Mouse (Mus musculus): ENCODE results near the gene Timm22.

Gene Timm22

DNA sequence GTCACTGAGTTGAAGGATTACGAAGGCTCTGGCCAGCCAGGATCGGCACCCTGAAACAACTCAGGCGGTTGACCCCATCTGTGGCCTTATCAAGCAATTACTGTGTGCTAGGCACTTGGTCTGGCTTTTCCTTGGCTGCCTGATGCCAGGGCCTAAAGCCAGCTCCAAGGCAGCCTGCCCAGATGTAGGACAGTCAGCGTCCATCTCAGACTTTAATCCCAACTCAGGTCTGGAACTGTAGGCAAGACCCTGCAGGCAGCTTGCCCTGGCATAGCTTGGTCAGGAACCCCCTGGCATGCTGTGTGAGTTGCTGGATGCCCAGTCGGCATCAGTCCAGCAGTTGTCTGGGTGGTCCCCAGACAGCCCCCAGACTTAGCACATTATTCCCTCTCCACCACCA lies 29.3 kb downstream of the Timm22 start:
- no peak for DNase-seq (ENCODE audit: low spot score)

DNA sequence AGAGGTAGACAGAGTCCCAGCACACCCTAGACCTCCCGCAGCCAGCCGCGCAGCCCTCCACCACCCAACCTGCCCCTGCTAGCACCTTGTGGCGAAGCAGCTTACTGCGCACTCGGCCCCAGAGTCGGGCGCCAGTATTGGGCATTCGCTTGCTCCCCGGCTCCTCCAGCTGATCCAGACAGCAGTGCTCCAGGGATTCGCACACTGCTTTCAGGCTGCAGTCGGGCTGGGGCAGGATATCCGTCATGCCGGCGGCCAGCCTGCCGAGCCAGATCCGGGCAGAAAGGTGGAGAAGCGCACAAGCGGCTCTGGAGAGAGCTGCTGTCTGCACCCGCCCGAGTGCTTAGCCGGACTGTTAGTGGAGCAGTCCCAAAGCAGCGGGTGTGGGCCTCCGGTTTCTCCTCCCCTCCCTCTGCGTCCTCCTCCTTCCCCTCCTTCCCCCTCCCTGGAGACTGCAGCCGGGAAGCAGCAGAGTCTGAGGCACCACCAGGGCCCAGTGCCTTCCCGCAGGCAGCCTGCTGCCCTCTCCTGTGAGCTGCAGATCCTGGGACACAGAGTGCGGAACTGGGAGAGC lies 30.2 kb downstream of the Timm22 start:
- no peak for DNase-seq (ENCODE audit: low spot score)

DNA sequence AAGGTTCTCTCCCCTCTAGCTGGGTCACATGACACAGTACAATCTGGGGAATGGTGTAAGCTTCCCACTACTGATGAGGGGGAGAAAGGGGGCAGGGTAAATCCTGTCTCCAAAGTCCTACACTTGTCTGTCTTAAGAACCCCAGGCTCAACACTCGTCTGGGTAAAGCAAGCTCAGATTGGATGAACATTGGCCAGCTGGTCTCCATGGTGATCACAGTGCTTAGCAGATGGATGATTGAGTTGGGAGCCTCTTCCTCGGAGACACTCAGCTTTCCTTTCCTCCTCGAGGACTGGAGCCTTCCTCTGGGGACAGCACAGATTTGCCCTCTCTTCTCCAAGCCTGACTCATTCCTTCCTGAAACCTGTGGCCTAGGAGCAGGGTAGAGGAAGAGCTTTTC lies 32.9 kb downstream of the Timm22 start:
- DNase-seq (ENCODE audit: low spot score) = no peak

DNA sequence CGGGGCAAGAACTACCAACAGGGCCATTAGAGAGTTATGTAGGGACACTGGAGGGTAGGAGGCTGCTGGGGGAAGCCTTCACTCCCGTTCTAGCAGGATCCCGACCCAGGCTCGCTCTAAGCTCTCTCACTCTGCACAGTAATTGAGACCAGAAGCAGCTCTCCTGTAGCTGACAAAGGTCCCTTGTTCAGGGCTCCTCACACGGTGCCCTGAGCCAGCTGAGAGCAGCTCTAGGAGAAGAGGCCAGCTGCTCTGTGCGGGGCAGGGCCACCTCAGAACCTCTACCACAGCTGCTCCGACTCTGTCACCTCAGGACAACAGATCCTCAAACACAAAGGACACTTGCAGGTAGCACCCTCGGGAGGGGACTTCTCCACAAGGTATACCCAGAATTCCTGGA lies 38.7 kb downstream of the Timm22 start:
- no peak for DNase-seq (ENCODE audit: low spot score)

DNA sequence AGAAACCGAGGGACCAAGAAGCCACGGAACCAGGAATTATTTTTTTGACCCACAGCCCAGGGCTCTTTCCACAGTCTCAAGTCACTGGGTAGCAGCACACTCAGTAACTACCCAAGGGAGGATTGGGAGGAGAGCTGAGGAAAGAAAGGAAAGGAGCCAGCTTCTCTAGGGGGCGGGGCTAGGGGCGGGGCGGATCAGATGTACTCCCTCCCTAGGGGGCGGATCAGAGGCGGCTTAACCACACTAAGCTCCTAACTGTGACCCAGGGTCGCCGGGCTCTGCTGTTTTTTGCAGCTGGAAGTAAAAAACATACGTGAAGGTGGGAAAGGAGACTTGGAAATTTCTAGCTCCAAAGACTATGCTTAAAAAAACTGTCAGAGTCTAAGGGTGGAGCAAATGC lies 39.5 kb downstream of the Timm22 start:
- DNase-seq (ENCODE audit: low spot score) = no peak

DNA sequence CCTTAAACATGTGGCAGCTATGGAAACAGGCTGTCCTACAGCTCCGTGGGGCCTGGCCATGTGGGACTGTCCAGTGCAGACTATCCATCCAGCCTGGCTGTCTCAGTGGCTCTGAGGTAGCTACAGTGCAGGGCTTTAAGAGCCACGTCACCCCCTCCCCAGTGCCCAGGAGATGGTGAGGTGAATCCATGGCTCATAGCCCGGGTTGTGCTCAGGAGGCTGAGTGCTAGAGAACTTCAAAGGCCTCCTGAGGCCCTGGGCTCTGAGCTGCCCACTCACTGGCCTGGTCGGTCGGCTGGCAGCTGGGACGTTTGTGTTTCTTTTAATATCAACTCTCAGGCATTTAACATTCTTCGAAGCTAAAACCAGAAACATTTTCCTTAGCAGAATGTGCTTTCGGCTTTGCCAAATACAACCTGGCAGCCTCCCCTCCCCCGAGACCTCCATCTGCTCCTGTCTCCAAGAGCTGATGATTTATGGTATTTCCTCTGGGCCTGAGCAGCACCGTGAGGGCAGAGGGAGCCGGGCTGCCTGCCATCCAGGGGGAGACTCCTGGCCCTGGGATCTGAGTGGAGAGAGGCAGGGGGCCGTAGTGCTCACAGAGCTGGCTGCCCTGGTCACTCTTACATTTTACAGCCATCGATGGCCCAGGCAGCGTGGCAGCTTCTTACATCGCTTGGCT lies 42.9 kb downstream of the Timm22 start:
- DNase-seq (ENCODE audit: low spot score) = no peak

DNA sequence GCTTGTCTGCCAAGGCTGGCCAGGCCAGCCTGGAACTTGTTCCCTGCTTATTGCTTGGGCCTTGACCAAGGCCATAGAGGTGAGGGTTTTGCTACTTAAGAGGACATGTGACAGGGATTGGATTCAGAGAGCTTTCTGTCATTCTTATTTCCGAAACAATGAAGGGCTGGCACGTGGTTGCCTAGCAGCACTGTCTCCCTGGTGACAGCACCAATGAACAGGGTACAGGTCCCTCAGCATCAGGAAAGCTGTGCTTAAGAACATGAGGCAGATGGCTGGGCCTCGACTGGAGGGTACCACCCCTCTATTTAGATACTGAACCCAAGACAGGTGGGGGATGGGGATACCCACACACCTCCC lies 43.4 kb downstream of the Timm22 start:
- no peak for DNase-seq (ENCODE audit: low spot score)

DNA sequence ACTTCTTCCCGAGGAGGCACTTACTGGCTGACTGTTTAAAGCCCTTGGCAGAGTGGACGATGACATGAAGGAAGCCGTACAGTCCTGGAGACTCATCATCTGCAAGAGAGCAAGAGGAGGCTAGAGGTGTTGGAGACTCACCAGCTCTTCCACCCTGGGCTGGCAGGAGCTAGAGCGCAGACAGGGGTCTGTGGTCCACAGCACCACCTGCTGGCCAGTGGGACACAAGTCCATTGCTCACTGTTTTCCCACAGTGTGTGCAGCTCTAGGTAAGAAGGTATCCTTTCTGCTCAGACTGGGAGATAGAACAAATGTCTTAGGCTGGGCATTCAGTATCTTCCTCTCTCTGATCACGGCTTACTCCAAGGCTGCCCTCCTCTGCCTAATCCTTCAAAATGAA lies 47.7 kb downstream of the Timm22 start:
- DNase-seq (ENCODE audit: low spot score) = peak; percentile 30

DNA sequence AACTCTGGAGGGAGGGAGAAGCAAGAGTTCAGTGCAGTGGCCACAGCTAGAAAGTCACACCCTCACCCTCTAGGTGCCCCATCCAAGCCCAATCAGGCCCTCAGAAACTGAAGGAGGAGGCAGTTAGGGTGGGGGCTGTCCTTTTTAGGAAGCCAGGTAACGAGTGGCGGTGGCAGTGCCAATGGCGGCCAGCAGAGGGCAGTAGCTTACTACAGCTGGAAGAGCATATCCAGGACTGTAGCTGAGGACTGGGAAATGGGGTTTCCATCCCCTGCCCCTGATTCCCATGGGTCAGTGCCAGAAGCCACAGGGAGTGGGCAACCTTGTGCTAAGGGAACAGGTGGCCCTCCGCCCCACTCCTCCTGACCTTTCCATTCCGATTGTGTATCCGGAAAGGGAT lies 49.5 kb downstream of the Timm22 start:
- peak; percentile 76 for DNase-seq (ENCODE audit: low spot score)

DNA sequence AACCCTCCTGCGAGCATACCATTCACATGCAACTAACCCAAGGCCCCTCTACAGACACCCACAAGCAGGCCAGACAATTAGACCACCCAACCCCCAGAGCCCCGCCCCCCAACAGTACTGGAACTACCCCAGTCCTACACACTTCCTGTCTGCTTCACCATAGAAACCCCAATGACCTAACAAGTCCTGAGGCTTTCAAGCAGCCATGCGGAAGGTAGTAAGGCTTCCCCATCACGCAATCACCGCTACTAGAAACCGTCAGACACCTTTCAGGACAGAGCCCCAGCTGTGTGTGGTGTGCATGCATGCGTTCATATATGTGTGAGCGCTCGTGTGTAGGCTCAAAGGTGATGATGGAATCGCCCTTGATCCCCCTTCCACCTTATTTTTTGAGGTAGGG lies 50.1 kb downstream of the Timm22 start:
- no peak for DNase-seq (ENCODE audit: low spot score)

DNA sequence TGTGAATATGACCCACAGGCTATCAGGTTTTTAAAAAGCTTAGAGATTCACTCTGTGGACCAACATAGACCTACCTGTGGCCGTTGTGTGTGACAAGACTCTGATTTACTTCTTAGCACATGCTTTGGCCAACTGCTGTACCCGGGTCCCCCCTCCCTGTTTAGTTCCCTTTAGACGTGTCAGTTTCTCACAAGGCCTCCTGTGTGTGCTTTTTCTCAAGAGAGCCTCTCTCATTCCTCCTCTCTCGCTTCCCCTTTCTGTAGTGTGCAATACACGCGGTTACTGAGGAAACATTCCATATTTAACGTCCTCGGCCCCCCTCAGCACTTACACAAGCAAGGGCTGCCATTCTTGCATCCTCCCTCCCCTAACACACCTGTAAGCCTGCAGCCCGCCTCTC lies 52.0 kb downstream of the Timm22 start:
- DNase-seq (ENCODE audit: low spot score) = no peak

DNA sequence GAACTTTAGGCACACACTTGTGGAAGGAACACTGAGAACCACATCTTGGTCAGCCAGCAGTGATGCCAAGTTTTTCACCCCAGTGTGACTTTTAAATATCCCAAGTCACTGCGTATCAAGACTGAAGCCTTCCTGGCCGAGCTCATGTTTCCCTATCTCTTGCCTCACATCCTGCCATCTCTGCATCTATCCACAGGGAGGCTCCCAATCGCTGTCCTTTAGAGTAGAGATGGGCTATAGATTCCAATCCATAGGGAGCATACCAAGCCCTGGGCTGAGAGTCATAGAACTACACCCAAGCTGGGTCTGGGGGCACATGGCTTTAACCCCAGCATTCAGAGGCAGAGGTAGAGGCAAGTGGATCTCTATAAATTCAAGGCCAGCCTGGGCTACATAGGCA lies 52.7 kb downstream of the Timm22 start:
- no peak for DNase-seq (ENCODE audit: low spot score)

DNA sequence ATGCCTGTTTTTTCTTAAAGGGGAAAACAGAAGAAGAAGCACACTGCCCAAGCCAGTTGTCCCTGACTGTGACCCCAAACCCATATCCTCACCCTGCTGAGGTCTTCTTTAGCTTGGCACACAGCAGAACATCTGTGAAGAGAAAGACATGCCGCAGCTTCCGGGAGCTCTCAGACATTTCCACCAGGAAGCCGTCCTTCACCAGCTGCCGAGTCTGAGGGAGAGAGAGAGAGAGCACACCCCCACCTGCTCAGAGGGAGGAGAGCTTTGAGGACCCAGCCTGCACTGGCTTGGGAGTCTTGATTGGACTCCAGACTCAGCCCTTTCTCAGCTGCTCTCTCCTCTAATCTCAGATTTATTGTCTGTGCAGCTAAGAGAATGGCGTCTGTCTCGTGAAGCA lies 54.4 kb downstream of the Timm22 start:
- no peak for DNase-seq (ENCODE audit: low spot score)

DNA sequence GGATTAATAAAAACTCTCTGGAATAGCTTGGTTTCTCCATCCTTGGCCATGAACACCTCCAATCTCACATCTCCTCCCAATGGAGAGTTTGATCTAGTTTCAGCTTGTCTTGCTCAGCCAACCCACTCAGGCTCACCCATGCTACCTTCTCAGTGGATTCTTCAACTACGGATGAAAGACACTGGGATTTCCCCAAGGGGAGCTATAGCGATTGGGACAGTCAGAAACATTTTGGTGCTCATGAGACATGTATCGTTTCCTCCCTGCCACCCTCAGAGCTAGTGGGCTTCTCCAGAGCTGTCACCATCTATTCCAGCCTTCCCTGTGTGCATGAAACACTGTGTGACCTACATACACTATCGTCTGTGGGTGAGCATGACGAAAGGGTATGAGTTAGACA lies 54.9 kb downstream of the Timm22 start:
- no peak for DNase-seq (ENCODE audit: low spot score)

DNA sequence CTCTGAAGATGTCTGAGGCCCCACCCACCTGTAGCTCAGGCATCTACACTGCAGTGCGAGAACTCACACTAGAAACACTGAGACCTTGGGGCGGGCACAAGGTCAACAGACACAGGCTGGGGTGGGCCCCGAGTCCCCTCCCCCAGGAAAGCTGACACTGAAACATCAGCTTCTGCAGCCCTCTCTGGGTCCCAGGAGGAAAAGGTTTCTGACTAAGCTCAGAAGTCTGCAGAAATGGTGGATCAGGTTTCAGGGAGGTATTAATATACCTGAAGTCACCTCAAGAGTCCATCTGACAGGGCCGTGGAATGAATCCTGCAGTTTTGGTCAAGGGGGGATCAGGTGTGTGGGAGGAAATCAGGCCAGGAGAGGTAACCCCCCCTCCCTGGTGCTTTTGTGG lies 59.1 kb downstream of the Timm22 start:
- DNase-seq (ENCODE audit: low spot score) = no peak

All from spleen, adult 12 weeks (tissue).